Mouse (Mus musculus) brain, embryonic 14.5 days (tissue): ENCODE measurements around the gene Micu1. TPM values are rescaled to one million over a fixed set of nuclear protein-coding genes. Genes with fewer than 3 reads are reported as not detected.
A peak's percentile ranks its signal among the peaks of the same experiment; 100 is the strongest.

Experiments used
- DNase-seq: peaks from one replicate; pipeline ENCODE4 v3.0.0-alpha.2; 2011; ENCODE audit warnings: low read depth
- CTCF ChIP-seq: fragments of 200-500 bp; IDR thresholded peaks from 2 replicates; pipeline ENCODE4 v1.5.1; 2012; ENCODE audit warnings: inconsistent platforms, mild to moderate bottlenecking, moderate library complexity, borderline replicate concordance; ENCODE audit not compliant: insufficient read depth, insufficient read length; ENCODE audit errors: extremely low read depth
- POLR2A ChIP-seq: fragments of 200-500 bp; IDR thresholded peaks from 2 replicates; pipeline ENCODE4 v1.6.1; 2012; ENCODE audit warnings: mild to moderate bottlenecking, inconsistent platforms, borderline replicate concordance; ENCODE audit not compliant: poor library complexity, insufficient read depth, insufficient read length, severe bottlenecking; ENCODE audit errors: extremely low read depth
- polyA plus RNA-seq: library from polyadenylated mRNA; depleted of rRNA; stranded (reverse); fragments of >200 nt; gene quantifications from 2 replicates; pipeline ENCODE4 v1.2.3, GENCODE M21; 2012

The Micu1 gene
- polyA plus RNA-seq, 1 experiment, result 77.8 TPM

DNA sequence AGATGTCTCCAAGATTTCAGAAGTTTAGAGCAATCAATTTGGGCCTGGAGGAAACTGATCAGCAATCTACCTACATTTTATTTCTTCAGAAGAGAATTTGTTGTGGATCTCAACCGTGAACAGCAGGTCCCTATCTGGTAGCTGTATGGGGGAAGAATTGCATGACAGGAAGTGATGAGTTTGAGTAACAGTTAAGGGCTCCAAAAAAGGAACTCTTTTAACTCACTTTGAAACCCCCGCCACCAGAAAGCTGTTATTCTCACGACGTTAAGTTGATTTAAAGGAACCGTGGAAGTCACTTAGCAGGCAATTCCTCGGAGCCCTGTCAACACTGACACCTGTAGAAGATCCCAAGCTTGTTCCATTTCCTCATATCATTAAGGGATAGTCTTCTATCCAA, 9.8 kb upstream of the Micu1 start:
- DNase-seq, result no peak
- TF ChIP-seq POLR2A (no peak), CTCF (no peak)

DNA sequence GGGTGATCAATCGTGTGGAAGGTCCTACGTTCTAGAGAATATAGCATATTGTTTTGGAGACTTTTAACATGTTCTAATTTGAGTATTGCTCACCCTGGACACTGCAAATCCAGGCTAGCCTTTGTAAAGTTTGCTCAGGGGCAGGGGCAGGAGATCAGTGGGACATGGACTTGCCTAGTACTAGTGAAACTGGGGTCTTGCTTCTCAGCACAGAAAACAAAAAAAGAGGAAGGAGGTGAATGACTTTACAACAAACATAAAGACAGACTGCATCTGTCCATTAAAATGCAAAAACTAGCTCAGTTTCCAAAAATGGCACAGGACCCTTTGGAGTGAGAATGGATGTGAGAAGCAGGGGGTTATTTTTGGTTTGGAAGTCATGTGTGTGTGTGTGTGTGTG, 8.2 kb upstream of the Micu1 start:
- TF ChIP-seq POLR2A, result no peak
- TF ChIP-seq CTCF, result no peak
- no peak for DNase-seq

DNA sequence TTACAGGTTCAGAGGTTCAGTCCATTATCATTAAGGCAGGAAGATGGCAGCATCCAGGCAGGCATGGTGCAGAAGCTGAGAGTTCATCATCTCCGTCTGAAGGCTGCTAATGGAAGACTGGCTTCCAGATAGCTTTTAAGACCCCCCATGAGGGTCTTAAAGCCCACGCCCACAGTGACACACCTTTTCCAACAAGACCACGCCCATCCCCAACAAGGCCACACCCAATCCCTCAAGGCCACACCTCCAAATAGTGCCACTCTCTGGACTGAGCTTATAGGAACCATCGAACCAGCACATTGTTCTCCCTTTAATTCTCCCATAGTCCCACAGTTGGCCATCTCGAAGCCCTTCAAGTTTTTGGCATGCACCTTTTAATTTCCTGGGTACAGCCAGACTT, 2.8 kb upstream of the Micu1 start:
- TF ChIP-seq CTCF (no peak), POLR2A (no peak)
- DNase-seq, result no peak

DNA sequence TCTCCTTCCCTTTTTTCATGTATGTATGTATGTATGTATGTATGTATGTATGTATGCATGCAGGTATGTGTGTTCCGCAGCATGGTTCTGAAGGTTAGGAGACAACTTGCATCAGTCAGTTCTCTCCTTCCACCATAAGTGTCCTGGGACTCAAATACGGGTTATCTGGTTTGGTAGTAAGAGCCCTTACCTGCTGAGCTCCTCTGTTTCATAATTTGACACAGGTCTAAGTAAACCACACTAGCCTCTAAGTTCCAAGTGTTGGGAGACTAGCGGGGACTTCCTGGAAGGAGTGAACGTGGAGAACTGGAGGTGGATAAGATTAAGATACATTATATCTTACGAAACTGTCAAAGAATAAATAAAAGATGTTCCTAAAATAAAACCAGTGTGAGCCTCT, 472 bp upstream of the Micu1 start:
- no peak for DNase-seq
- no peak for TF ChIP-seq POLR2A
- no peak for TF ChIP-seq CTCF

DNA sequence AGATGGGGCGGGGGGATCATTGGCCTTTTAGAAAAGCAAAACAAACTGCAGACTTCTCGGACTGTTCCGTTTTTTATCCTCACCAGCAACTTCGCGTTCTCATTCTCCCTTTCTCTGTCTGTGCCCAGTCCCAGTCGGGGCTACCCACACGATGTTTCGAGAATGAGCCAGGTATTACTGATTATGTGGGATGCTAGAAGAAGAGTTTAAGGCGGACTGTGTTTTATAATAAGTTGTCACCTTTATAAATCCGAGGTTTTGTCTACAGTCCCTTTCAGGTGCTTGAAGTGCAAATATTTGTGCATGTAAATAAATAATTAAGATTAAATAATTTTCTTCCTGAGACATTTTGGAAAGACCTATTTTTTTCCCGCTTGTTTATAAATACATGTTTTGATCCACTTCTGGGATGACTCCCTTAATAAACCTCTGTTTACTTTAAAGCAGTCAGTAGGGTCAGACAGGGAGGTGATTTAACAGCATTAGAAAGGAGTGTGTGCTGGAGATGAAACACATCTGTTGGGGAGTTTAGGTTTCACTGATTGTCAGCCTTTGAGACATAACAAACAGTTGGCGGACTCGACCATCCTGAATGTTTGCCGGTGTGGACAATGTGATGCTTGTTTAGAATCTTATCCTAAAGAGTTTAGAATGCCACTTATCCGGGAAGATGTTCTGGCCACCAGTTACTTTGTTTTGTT, 933 bp downstream of the Micu1 start:
- DNase-seq, result no peak
- TF ChIP-seq POLR2A (no peak), CTCF (no peak)

DNA sequence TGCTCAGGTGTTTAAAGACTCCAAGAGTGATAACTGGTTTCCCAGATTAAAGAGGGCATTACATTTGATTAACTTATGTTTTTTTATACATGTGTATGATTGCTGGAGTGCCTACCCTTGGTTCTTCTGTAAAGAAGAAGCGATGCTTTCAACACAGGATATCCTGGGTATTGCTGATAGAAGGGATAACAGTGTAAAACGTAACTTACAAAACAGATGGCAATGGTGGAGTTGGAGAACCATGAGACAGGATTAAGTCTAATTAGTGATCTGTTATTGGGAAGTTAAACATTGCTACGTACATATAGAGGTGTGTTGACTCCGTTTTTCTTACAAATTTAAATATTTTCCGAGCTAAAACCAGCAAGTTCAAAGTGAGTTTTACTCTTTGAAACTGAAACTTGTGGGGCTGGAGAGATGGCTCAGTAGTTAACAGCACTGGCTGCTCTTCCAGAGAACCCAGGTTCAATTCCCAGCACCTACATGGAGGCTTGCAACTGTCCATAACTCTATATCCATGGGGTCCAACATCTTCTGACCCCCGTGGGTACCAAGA, 4.8 kb downstream of the Micu1 start:
- no peak for DNase-seq
- no peak for TF ChIP-seq CTCF
- TF ChIP-seq POLR2A, result no peak

DNA sequence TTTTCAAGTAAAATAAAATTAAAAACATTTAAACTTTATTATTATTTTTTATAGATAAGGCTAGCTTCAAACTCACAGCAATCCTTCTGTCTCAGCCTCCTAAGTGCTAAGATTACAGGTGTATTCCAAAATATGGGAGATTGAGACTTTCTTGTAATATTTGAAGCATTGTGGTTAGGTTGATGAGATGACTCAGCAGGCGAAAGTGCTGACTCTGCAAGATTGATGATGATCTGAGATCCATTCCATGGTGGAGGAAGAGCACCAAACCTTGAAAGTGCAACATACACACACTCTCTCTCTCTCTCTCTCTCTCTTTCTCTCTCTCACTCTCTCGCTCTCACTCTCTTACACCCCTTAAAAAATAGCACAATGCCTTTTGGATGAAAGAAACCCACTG, 5.3 kb downstream of the Micu1 start:
- DNase-seq, result no peak
- no peak for TF ChIP-seq POLR2A
- no peak for TF ChIP-seq CTCF

DNA sequence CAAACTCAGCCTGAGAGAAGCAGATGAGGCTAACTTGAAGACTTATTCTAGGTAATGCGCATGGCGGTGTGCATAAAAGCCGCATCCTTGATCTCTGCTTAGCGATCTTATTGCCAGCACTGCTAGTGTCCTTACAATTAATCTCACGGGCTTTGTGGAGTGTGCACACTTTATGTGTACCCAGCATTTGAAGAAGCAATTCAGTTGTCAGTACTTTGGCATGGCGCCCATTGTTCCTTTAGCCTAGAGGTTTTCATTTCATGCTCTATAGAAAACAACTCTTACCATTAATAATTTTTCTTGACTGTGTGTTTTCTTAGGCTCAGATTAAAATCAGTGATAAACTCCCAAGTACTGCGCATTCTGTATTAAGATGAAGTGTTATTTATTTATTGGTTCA, 7.0 kb downstream of the Micu1 start:
- no peak for TF ChIP-seq POLR2A
- no peak for TF ChIP-seq CTCF
- peak; percentile 75 for DNase-seq

DNA sequence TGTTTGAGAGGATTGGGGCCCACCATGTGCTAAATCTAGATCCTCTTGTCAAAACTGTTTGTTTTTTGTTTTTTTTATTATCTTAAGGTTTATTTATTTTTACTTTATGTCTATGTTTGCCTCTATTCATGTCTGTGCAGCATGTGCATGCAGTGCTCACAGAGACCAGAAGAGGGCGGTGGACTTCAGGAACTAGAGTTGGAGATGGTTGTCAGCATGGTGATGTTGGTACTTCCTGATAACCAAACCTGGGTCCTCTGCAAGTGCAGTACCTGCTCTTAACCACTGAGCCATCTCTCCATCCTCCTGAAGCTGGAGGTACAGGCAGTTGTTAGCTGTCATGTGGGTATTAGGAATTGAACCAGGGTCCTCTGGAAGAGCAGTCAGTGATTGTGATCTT, 8.0 kb downstream of the Micu1 start:
- no peak for TF ChIP-seq POLR2A
- TF ChIP-seq CTCF, result peak; percentile 43; the same call in 1 of the 2 replicates
- no peak for DNase-seq

DNA sequence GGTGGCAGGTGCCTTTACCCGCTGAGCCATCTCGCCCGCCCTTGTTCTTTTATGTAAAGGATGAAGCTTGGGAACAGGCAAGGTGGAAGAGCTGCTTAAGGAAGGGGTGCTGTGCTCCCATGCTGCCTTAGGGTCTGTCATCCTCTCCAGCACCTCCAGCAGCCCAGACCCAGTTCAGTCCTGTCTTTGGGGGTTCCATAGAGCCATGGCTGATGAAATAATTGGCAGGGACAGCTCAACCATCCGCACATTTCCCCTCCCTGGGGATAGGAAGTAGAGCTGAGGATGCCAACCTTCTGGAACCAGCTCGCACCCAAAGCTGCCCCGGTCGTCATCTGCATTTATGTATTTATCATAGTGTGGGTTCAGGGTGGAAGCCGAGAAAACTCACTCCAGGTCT, 9.8 kb downstream of the Micu1 start:
- no peak for DNase-seq
- no peak for TF ChIP-seq CTCF
- TF ChIP-seq POLR2A, result no peak

DNA sequence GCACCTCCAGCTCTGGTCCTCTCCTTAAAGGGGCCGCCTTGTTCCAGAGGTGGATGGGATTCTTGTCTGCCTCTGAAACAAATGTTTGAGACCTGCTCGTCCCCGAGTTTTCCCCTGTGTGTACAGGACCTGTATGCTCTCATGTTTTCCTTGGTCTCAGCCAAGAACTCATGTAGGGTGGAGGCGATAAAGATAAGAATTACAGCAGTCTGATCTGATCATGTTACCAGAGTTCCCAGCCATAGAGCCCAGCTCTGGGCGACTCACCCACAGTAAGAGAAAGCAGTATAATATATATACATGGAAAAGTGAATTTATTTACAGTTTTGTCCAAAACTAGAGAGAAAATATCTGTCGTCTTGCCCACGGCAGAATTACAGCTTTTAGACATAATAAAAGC, 17.7 kb downstream of the Micu1 start:
- no peak for DNase-seq

DNA sequence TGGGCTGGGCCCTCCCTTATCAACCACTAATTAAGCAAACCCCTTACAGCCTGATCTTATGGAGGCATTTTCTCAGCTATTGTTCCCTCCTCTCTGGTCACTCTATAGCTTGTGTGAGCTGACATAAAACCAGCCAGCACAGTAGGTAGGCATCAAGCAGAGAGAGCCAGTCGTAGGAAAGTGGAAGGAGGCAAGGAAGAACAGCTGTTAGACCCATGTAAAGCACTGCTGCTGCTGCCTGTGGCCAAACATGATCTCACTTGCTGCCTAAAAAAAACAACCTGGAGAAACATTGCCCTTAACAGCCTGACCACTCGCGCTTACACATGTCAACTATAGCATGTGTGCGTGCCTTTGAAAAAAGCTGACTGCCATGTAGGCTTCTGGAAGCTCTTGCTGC, 19.3 kb downstream of the Micu1 start:
- no peak for TF ChIP-seq POLR2A
- TF ChIP-seq CTCF, result no peak
- DNase-seq, result no peak

More for the DNA sequence above, 17.7 kb downstream of the Micu1 start:
- TF ChIP-seq POLR2A (no peak), CTCF (no peak)

DNA sequence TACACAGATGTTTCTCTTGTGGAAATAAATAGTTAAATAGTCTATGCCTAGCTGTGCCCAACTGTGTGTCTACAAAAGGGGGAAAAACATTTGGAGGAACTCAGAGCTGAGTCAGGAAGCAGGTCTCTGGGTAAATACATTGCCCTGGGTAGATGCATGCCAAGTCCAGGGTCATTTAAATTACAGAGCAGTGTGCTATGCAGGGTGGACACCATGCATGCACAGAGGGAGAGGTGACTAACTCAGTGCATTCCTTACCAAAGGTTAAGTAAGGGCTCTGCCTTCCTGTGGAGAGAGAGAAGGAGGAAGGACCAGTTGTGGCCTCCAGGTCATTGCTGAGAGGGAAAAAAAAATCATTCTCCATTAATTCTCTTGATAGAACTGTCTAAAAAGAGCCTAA, 22.4 kb downstream of the Micu1 start:
- DNase-seq, result no peak
- TF ChIP-seq CTCF, result no peak
- TF ChIP-seq POLR2A, result no peak

DNA sequence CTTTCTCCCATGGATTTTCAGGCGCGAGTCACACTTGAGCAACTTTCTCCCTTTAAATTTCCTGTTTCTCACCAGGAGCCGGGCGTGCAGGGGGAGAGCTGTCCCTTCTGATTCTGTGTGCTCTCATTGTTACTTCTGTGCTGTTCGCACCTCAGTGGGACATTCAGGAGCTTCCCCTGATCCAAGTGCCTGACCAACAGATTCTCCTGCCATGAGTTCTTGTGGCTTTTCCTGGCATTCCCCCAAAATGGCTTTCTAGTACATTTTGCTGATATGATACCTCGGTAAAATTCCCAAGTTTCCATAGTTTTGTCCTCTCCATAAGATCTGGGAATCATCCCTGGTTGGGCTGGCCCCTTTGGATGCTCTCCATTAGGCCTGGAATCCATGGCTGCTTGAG, 25.0 kb downstream of the Micu1 start:
- no peak for TF ChIP-seq POLR2A
- TF ChIP-seq CTCF, result no peak
- no peak for DNase-seq
